Mouse (Mus musculus) heart, embryonic 12.5 days (tissue): ENCODE measurements at regions not wholly inside any gene's neighbourhood (a gene's known extent, or its start where the extent isn't known, plus 50 kb on each side); places are given as distances from the start of the nearest gene placed in this dataset.

Source experiments
- ATAC-seq: fragments of 200-750 bp; cut with Nextera tagmentation; 2 replicates; pipeline ENCODE4 v1.8.0; 2017; ENCODE audit warnings: moderate TSS enrichment, moderate library complexity; ENCODE audit not compliant: insufficient number of reproducible peaks, low FRiP score
- H3K27ac ChIP-seq: fragments of 300-500 bp; sonication (generic); 2 replicates; pipeline ENCODE4 v1.5.1; 2016; ENCODE audit warnings: mild to moderate bottlenecking, moderate library complexity; ENCODE audit not compliant: poor library complexity, severe bottlenecking
- H3K27me3 ChIP-seq: fragments of 300-500 bp; sonication (generic); replicated peaks from 2 replicates; pipeline ENCODE4 v1.6.1; 2016; ENCODE audit warnings: mild to moderate bottlenecking, moderate library complexity
- H3K36me3 ChIP-seq: fragments of 300-500 bp; sonication (generic); 2 replicates; pipeline ENCODE4 v1.6.1; 2016; ENCODE audit warnings: mild to moderate bottlenecking, moderate library complexity
- H3K4me1 ChIP-seq: fragments of 300-500 bp; sonication (generic); replicated peaks from 2 replicates; pipeline ENCODE4 v1.6.1; 2016; ENCODE audit warnings: mild to moderate bottlenecking
- H3K4me2 ChIP-seq: fragments of 300-500 bp; sonication (generic); 2 replicates; pipeline ENCODE4 v1.6.1; 2016; ENCODE audit warnings: mild to moderate bottlenecking, moderate library complexity
- H3K4me3 ChIP-seq: fragments of 300-500 bp; sonication (generic); 2 replicates; pipeline ENCODE4 v1.5.1; 2016; ENCODE audit warnings: mild to moderate bottlenecking
- H3K9ac ChIP-seq: fragments of 300-500 bp; sonication (generic); 2 replicates; pipeline ENCODE4 v1.6.1; 2016; ENCODE audit warnings: mild to moderate bottlenecking, moderate library complexity
- H3K9me3 ChIP-seq: fragments of 300-500 bp; sonication (generic); replicated peaks from 2 replicates; pipeline ENCODE4 v1.6.1; 2016; ENCODE audit warnings: mild to moderate bottlenecking, moderate library complexity
- WGBS: fragments of 180-500 bp; shearing (Covaris S2); methylation state at CpG from one replicate; pipeline ENCODE4 v1.1.7; 2016; 5-methylcytosine and 5-hydroxymethylcytosine counted together

DNA sequence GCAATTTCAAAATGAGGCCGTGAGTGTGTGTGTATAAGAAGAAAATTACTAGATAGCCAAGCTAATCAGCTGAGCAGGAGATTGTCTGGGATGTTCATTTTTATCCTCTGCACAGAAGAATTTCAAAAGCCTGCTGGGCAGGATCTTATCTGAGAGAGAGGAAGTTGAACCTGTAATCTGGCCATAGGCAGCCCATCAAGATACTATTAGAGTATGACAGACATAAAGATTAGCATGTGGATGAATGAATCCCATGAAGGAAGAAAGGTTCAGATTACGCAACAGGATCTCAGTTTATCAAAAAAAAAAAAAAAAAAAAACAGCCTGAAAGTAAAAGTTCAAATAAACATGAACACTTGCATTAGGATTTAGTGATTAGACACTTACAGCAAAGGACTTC, 317.3 kb upstream of the C030005K15Rik start:
- H3K36me3 ChIP-seq, result no peaks in the 10 kb centered on the region
- no peaks in the 10 kb centered on the region for H3K27me3 ChIP-seq
- H3K27ac ChIP-seq, result no peak overlapping the region
- WGBS, result 54% methylated on average over 2 of the region's 2 CpGs
- no peak for ATAC-seq
- no peak overlapping the region for H3K9ac ChIP-seq
- H3K4me3 ChIP-seq, result no peak overlapping the region
- no peaks in the 10 kb centered on the region for H3K4me1 ChIP-seq
- H3K9me3 ChIP-seq, result no peaks in the 10 kb centered on the region
- no peak overlapping the region for H3K4me2 ChIP-seq

DNA sequence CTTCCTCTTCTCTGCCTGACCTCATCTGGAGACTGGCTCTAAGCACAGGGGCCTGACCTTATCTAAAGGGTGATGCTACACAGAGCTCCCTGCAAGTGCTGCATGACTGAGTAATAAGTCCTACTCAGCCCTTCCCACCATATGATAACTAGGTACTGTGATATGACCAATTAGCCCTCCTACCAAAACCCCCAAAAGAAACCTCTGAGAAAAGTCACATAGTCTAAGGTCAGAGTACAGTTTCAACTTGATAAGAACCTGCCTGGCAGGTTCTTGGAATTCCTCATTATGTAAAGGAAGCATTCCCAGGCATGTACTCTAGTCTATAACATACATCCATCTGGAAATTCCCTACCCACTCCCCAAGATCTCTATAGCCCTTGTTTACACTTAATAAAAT, 318.0 kb upstream of the C030005K15Rik start:
- ATAC-seq, result no peak
- Histone ChIP-seq H3K9ac (no peak overlapping the region), H3K27ac (no peak overlapping the region), H3K36me3 (no peaks in the 10 kb centered on the region), H3K27me3 (no peaks in the 10 kb centered on the region), H3K4me1 (no peaks in the 10 kb centered on the region), H3K4me3 (no peak overlapping the region), H3K9me3 (no peaks in the 10 kb centered on the region), H3K4me2 (no peak overlapping the region)

DNA sequence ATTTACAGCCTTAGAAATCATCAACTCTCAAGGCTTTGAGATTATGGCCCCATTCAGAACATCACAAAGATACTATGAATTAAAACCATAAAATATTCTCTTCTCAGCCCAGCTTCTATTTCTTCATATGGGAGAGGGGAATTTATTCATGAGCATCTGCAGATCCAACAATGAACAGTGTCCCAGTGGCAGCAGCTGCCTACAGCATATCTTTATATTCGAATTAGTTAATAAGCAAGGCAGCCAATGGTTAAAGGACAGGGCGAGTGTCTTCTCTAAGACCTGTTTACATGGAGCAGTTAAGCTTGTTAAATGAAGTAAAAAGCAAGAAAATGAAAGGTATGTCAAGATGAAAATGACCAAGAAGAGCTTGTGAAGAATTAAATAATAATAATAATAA, 346.9 kb upstream of the C030005K15Rik start:
- Histone ChIP-seq H3K9me3 (no peaks in the 10 kb centered on the region), H3K4me1 (no peaks in the 10 kb centered on the region), H3K4me3 (no peak overlapping the region), H3K27me3 (no peaks in the 10 kb centered on the region), H3K36me3 (no peaks in the 10 kb centered on the region), H3K27ac (no peak overlapping the region), H3K9ac (no peak overlapping the region), H3K4me2 (no peak overlapping the region)
- 78% methylated on average over 2 of the region's 2 CpGs for WGBS
- no peak for ATAC-seq

DNA sequence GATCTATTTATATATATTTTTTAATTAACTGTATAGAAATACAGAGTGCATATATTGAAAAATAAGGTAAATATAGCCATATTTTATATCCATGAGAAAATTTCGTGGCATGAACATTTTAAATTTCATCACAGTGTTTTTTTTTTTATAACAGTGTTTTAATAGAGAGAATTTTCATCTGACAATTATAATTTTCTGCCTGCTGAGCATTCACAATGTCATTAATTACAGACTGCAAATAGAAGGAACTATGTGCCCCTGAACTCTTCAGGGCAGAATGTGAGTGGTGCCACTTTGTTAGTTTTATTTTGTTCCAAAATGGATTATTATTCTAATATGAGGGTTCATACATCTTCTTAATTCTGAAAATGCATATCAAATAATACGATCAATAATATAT, 358.3 kb upstream of the C030005K15Rik start:
- H3K27ac ChIP-seq, result no peak overlapping the region
- no peaks in the 10 kb centered on the region for H3K27me3 ChIP-seq
- H3K9me3 ChIP-seq, result no peaks in the 10 kb centered on the region
- WGBS, result 46% methylated on average over 2 of the region's 2 CpGs
- no peak for ATAC-seq
- no peak overlapping the region for H3K4me2 ChIP-seq
- H3K9ac ChIP-seq, result no peak overlapping the region
- H3K36me3 ChIP-seq, result no peaks in the 10 kb centered on the region
- no peak overlapping the region for H3K4me3 ChIP-seq
- H3K4me1 ChIP-seq, result no peaks in the 10 kb centered on the region

DNA sequence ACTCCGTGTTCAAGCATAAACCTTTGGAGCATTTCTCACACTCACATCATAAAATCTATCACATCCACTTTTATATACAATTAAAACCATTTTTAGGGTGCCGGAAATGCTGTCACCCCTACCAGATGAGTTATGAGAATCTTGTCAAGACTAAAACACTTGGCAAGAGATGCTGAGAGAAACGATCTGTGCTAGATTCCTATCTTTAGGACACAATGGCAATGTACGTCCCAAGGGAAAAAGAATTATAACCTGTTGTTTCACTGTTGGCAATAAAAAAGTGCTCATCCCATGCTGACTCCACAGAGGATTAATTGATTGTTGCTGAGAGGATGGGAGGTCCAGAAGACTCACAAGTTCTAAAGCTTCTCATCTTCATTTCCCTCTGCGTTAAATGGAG, 389.7 kb upstream of the C030005K15Rik start:
- Histone ChIP-seq H3K4me2 (no peak overlapping the region), H3K36me3 (no peaks in the 10 kb centered on the region), H3K9me3 (no peaks in the 10 kb centered on the region), H3K27ac (no peak overlapping the region), H3K4me3 (no peak overlapping the region), H3K4me1 (no peaks in the 10 kb centered on the region), H3K9ac (no peak overlapping the region), H3K27me3 (no peaks in the 10 kb centered on the region)
- no peak for ATAC-seq
- 79% methylated on average over 5 of the region's 5 CpGs for WGBS

DNA sequence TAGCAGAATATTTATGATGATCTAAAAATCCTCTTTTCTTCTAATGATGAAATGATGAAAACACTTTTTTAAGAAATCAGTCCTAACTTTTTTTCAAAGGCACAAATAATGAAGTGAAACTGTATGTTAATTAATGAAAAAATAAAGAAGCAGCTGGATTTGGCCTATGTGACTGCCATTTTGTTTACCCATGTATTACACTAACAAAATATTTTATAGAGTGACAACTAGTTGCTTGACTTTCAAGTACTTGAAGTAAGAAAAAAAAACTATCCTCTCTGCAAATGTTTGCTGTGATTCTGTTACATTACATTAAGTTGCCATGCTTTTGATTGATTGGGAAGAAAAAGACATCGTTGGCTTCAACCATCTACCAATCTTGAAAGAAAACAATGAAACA, 399.2 kb upstream of the C030005K15Rik start:
- WGBS, result 83% methylated on average over 1 of the region's 1 CpGs
- Histone ChIP-seq H3K9ac (no peak overlapping the region), H3K27ac (no peak overlapping the region), H3K4me1 (no peaks in the 10 kb centered on the region), H3K36me3 (no peaks in the 10 kb centered on the region), H3K27me3 (no peaks in the 10 kb centered on the region), H3K4me2 (no peak overlapping the region), H3K9me3 (no peaks in the 10 kb centered on the region), H3K4me3 (no peak overlapping the region)
- no peak for ATAC-seq

DNA sequence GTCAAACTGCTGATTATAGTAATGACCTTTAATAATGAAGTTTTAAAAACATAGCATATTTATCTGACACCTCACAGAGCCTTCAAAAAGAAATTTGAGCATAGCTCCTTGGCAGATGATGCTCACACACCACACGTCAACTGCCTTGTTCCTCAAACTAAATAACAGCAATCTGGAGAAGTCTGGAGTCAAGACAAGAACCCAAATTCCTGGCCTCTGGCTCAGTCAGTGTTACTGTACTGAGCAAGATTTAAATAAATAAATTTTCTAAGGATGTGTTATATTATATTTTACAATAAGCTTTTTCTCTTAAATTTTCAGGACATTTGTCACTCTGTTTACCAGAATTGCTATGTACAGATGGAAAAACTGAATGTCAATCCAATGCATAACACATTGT, 408.5 kb upstream of the C030005K15Rik start:
- no peak for ATAC-seq
- WGBS, result 69% methylated on average over 1 of the region's 1 CpGs
- H3K9ac ChIP-seq, result no peak overlapping the region
- H3K4me1 ChIP-seq, result peaks cover 6% of the 10 kb centered on the region
- no peaks in the 10 kb centered on the region for H3K27me3 ChIP-seq
- no peaks in the 10 kb centered on the region for H3K9me3 ChIP-seq
- H3K4me2 ChIP-seq, result no peak overlapping the region
- H3K27ac ChIP-seq, result no peak overlapping the region
- H3K36me3 ChIP-seq, result no peaks in the 10 kb centered on the region
- no peak overlapping the region for H3K4me3 ChIP-seq

DNA sequence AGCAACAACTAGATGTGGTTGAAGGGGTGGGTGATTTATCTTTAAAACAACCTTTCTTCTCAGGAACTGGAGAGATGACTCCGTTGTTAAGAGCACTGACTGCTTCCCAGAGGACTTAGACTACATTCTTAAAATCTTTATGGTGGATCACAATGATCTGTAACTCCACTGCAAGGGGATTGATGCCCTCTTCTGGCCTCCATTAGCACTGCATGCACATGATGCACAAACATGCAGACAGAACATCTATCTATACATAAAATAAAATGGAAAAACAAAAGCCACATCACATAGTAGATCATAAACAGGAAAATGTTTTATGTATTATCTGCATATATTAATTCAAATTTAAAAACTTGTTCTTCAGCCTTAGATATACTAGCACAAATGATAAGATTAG, 419.2 kb upstream of the C030005K15Rik start:
- H3K4me3 ChIP-seq, result no peak overlapping the region
- 70% methylated on average over 1 of the region's 1 CpGs for WGBS
- no peak overlapping the region for H3K9ac ChIP-seq
- no peaks in the 10 kb centered on the region for H3K27me3 ChIP-seq
- no peak overlapping the region for H3K27ac ChIP-seq
- H3K4me2 ChIP-seq, result no peak overlapping the region
- no peaks in the 10 kb centered on the region for H3K9me3 ChIP-seq
- no peaks in the 10 kb centered on the region for H3K4me1 ChIP-seq
- H3K36me3 ChIP-seq, result no peaks in the 10 kb centered on the region
- ATAC-seq, result no peak

DNA sequence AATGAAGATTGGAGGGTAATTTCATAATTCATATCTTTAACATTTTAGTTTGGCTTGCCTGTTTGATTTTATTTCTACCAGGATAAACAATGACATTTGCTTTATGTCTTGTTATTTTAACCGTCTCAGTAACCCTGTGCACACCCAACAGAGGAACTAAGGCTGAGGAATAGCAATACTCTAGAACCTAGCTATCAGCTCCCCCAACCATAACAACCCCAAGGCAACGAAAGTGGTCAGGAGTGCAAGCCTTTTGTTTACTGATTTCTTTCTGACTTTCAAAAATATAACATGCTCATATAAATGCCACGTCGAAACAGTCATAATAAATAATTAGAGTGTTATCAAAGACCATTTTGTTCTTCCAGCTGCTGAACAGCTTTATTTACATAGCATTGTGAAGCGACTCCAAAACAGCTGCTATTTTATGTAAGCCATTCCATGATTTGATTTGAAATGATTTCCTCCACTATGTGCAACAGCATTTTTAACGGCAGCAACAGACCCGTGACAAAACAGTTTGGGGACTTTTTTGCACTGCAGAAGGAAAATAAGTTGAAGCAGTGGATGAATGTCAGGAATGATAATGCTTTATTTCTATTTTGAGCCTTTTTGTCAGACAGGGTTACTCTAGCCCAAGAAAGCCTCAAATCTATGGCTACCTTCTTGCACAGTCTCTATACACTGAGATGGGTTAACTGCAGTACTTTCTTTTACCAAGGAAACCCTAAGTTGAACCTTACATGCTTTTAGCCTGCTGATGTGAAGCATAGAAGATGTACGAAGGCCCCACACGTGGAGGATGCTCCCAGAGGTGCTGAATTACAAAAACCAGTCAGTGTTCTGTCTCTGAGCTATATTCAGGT, 420.7 kb upstream of the C030005K15Rik start:
- Histone ChIP-seq H3K9ac (no peak overlapping the region), H3K27me3 (no peaks in the 10 kb centered on the region), H3K4me1 (no peaks in the 10 kb centered on the region), H3K27ac (no peak overlapping the region), H3K4me2 (no peak overlapping the region), H3K9me3 (no peaks in the 10 kb centered on the region), H3K36me3 (no peaks in the 10 kb centered on the region), H3K4me3 (no peak overlapping the region)
- no peak for ATAC-seq
- WGBS, result 76% methylated on average over 9 of the region's 9 CpGs

DNA sequence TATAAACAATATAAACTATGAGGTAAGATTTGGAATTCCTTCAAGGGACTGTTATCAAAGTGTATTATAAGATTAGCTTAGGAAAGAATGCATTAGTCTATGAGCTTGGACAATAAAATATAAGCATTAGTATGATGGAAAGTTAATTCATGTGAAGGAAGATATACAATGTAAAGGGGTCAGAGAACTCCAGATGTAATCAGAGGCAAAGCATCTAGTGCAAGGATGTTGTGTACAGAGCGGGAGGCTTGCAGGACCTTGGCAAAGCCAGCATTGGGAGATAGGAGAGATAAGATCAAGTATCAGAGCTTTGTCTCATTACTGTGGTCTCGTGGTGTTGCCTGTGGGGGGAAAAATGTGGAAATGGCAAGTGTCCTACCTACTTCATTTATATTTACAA, 429.4 kb upstream of the C030005K15Rik start:
- no peak overlapping the region for H3K4me2 ChIP-seq
- 56% methylated on average over 2 of the region's 2 CpGs for WGBS
- no peak for ATAC-seq

DNA sequence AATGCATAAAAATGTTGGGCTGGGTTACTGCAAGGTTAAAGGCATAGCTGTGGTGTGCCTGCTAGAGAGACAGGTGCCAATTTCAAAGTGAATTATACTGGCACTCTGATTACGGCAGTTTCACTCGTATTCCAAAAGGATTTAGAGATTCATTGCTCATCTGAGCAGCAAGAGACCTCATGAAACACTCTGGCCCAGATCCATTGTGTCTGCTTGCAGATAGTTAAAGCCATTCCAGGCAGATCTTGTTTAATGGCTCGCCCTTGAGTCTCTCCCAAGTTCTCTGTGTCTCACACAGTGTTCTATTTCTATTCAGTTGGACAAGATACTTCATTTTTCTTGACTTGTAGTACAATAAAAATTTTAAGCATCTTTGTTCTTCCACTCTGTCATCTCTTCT, 459.1 kb upstream of the C030005K15Rik start:
- H3K27ac ChIP-seq, result no peak overlapping the region
- ATAC-seq, result no peak

More for the DNA sequence above, 429.4 kb upstream of the C030005K15Rik start:
- no peak overlapping the region for H3K27ac ChIP-seq
- no peaks in the 10 kb centered on the region for H3K4me1 ChIP-seq
- H3K4me3 ChIP-seq, result no peak overlapping the region
- H3K36me3 ChIP-seq, result no peaks in the 10 kb centered on the region
- H3K27me3 ChIP-seq, result no peaks in the 10 kb centered on the region
- H3K9ac ChIP-seq, result no peak overlapping the region
- no peaks in the 10 kb centered on the region for H3K9me3 ChIP-seq

DNA sequence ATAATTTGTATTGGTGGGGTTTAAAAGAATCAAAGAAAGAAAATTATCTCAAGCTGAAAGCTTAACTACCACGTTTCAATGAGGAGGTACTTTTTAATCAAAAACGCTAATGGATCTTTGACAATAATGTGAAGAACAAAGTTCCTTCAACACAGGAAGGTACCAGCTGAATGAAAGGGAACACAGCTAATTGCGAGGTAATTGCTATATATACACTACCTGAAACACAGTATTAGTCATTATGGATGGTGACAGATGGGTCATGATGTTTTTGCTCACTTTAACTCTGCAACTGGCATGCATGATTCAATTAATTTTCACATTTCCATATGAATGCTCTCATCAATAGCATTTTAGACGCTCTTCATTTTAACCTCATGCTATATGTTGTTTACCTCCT, 470.3 kb upstream of the C030005K15Rik start:
- H3K36me3 ChIP-seq, result no peaks in the 10 kb centered on the region
- WGBS, result 77% methylated on average over 4 of the region's 4 CpGs
- H3K27ac ChIP-seq, result no peak overlapping the region
- no peaks in the 10 kb centered on the region for H3K4me1 ChIP-seq
- H3K4me2 ChIP-seq, result no peak overlapping the region
- no peak for ATAC-seq
- H3K4me3 ChIP-seq, result no peak overlapping the region
- no peak overlapping the region for H3K9ac ChIP-seq
- H3K9me3 ChIP-seq, result no peaks in the 10 kb centered on the region
- H3K27me3 ChIP-seq, result no peaks in the 10 kb centered on the region

More for the DNA sequence above, 459.1 kb upstream of the C030005K15Rik start:
- no peak overlapping the region for H3K4me2 ChIP-seq
- H3K4me1 ChIP-seq, result no peaks in the 10 kb centered on the region
- H3K4me3 ChIP-seq, result no peak overlapping the region
- H3K27me3 ChIP-seq, result no peaks in the 10 kb centered on the region
- H3K36me3 ChIP-seq, result no peaks in the 10 kb centered on the region
- 76% methylated on average over 3 of the region's 3 CpGs for WGBS
- no peak overlapping the region for H3K9ac ChIP-seq
- no peaks in the 10 kb centered on the region for H3K9me3 ChIP-seq
